Mouse (Mus musculus): ENCODE results near the gene F5.

GRCm38 (mm10) chr1:164185316-164185715, 33.7 kb downstream of the F5 start:
- no peak for TF ChIP-seq POLR2A (IDR thresholded peaks at IDR 0.05; ENCODE audit: control insufficient read depth, extremely low read depth, insufficient read depth, low read length, poor library complexity)
- no peak for TF ChIP-seq CTCF (IDR thresholded peaks at IDR 0.05; ENCODE audit: borderline replicate concordance, control insufficient read depth, extremely low read depth, insufficient read depth, low read length, poor library complexity)

Measured in thymus, adult 2 months (tissue).